Mouse (Mus musculus) heart, adult 2 months (tissue): Measurements from ENCODE around the gene Spast.
A peak's percentile ranks its signal among the peaks of the same experiment; 100 is the strongest.

Experiments
- CTCF ChIP-seq: fragments of 200-600 bp; IDR thresholded peaks from 2 replicates; pipeline ENCODE4 v1.8.1; 2022; ENCODE audit warnings: antibody characterized with exemption, mild to moderate bottlenecking, moderate library complexity
- EP300 ChIP-seq: fragments of 200-500 bp; IDR thresholded peaks from 2 replicates; pipeline ENCODE4 v1.6.1; 2011; ENCODE audit warnings: low read depth, low read length, control low read depth; ENCODE audit not compliant: insufficient read depth
- POLR2A ChIP-seq: fragments of 200-500 bp; IDR thresholded peaks from 2 replicates; pipeline ENCODE4 v1.6.1; 2011; ENCODE audit warnings: mild to moderate bottlenecking, low read depth, low read length, control low read depth; ENCODE audit not compliant: insufficient read depth

- TF ChIP-seq POLR2A (no peak), EP300 (no peak), CTCF (peak; percentile 30)
Measured at GRCm38 (mm10) chr17:74389847-74390246, 51.1 kb downstream of the Spast start.
